Mouse (Mus musculus): Measurements from ENCODE around the gene Chd3. TPM values are rescaled to one million over a fixed set of nuclear protein-coding genes. Genes with fewer than 3 reads are reported as not detected.

Gene Chd3
- polyA plus RNA-seq, 1 experiment from 2014 or later, result 130 TPM

DNA sequence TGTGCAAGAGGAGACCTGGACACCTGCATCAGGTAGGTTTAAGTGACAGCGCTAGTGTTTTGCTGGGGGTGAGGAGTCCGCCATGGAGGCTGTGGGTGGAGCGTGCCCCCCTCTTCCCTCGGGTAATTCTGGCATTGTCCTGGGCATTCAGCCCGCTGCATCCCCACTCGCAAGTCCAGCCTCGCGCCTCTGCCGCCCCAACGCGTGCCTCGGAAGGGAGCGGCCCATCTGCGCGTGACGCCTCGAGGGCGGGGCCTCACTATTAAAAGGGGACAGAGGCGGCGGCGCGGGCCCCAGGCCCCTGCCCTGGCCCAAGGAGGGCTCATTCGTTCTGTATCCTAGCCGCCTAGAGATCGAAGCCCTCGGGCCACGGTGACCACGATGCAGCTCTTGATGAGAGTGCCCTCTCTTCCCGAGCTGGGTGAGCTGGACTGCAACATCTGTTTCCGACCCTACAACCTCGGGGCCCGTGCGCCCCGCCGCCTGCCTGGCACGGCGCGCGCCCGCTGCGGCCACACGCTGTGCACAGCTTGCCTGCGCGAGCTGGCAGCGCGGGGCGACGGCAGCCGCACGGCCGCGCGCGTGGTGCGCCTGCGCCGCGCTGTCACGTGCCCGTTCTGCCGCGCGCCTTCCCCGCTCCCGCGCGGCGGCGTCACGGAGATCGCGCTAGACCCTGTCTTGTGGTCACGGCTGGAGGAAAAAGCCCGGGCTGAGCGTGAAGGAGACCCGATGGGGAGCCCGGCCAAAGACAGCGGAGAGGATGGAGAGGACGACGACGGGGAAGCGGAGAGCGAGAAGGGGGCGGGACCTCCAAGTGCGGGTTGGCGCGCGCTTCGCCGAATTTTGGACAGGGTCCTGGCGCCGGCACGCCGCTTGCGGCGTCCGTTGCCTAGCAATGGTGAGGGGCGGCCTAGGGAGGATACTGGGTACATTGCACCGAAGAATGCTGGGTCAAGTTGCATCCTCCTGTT is 28.8 kb downstream of the Chd3 start, which contains the start of gene Rnf227:
Gene Rnf227, plus strand, starts transcription at position 301 of the 971 bp plus-strand sequence.
- Histone ChIP-seq H3K4me1 (peaks cover 11% of the 10 kb centered on the region), H3K36me3 (peaks cover 25% of the 10 kb centered on the region), H3K27me3 (no peaks in the 10 kb centered on the region), H3K4me3 (peak within 1 kb of the TSS; percentile 55), H3K9ac (peak within 1 kb of the TSS; percentile 70), H3K9me3 (peaks cover 6% of the 10 kb centered on the region), H3K27ac (peak within 1 kb of the TSS; percentile 89), H3K4me2 (replicated peaks) (peak within 1 kb of the TSS; percentile 83)
- ATAC-seq (ENCODE audit: insufficient number of reproducible peaks, insufficient read depth, low FRiP score, low TSS enrichment), result peak; percentile 86
- 2% methylated on average over 98 of the region's 99 CpGs for WGBS

DNA sequence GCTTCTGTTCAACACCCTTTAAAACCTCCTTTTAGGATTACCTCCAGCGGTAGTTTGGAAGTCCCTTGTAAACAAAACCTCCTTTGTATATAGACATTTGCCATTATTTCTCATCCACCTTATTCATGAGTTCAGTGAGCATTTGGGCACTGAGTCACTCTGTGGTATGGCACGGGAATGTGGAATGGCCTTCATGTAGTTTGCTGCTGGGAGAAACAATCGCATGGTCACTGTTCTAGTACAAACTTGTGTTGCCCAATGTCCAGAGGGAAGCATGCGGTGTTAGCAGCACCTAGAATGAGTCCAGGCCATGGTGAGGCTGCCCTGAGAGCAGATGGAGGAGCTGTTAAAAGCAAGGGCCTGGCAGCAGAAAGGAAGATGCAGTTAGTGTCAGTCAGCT is 34.4 kb downstream of the Chd3 start:
- Histone ChIP-seq H3K4me2 (replicated peaks) (no peak overlapping the region), H3K9ac (no peak overlapping the region), H3K4me3 (no peak overlapping the region), H3K27me3 (no peaks in the 10 kb centered on the region; the same call in 1 of the 2 replicates), H3K9me3 (peaks cover 6% of the 10 kb centered on the region), H3K27ac (no peak overlapping the region), H3K36me3 (no peaks in the 10 kb centered on the region), H3K4me1 (0 out of 2 replicates have a peak, but pooled peaks cover 18% of the 10 kb centered on the region)
- ATAC-seq (ENCODE audit: insufficient number of reproducible peaks, insufficient read depth, low FRiP score, low TSS enrichment), result no peak
- 71% methylated on average over 4 of the region's 4 CpGs for WGBS

DNA sequence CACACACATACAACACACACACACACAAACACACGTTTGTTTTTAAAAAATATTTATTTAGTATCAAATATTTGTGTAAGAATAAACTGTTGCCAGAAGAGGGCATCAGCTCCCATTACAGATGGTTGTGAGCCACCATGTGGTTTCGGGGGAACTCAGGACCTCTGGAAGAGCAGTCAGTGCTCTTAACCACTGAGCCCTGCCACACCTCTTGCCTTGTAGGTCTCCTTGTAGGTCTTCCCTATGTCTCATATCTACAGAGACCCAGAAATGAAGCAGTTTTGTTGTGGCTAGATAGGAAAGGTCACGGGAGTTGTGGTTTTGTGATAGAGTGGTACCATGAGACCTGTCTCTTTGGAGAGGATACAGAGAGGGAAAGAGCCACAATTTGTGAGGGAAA is 35.3 kb downstream of the Chd3 start:
- no peak overlapping the region for H3K4me3 ChIP-seq

DNA sequence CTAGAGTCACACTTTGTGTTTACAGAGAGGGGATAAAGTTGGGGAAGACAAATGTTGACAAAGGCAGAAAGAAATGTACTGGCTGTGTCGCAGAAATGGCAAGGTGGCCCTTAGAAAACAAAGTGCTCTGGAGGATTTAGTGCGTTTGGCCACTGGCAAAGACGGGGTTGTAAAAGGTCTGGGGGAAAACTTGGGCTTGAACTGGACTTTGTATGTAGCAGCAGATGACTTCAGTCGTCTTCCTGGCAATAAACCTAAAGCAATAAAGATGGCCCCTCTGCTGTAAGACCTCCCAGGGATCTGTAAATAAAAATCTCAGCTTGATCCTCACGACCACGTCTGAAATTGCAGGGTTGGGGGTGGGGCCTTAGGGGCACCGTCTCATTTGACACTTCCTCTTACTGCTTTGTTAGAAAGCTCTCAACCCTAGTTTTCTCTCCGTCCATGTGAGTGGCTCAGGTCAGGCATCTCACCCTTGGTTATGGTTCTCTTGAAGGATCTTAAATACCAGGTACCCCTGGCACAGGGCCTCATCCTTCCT is 36.4 kb downstream of the Chd3 start:
- Histone ChIP-seq H3K9ac (no peak overlapping the region), H3K36me3 (no peaks in the 10 kb centered on the region), H3K27me3 (peaks cover 7% of the 10 kb centered on the region), H3K4me1 (0 out of 2 replicates have a peak, but pooled peaks cover 18% of the 10 kb centered on the region), H3K4me3 (peak overlapping the region; percentile 39; the same call in 1 of the 2 replicates), H3K4me2 (replicated peaks) (peak overlapping the region; percentile 65; the same call in 1 of the 2 replicates), H3K9me3 (peaks cover 4% of the 10 kb centered on the region), H3K27ac (no peak overlapping the region)
- ATAC-seq (ENCODE audit: insufficient number of reproducible peaks, insufficient read depth, low FRiP score, low TSS enrichment), result no peak
- 34% methylated on average over 8 of the region's 8 CpGs for WGBS

More for the DNA sequence above, 35.3 kb downstream of the Chd3 start:
- ATAC-seq (ENCODE audit: insufficient number of reproducible peaks, insufficient read depth, low FRiP score, low TSS enrichment), result no peak
- no peak overlapping the region for H3K27ac ChIP-seq
- H3K4me1 ChIP-seq, result 0 out of 2 replicates have a peak, but pooled peaks cover 18% of the 10 kb centered on the region
- no peaks in the 10 kb centered on the region; the same call in none of the 2 replicates for H3K27me3 ChIP-seq
- WGBS, result 56% methylated on average over 3 of the region's 3 CpGs
- H3K36me3 ChIP-seq, result no peaks in the 10 kb centered on the region
- H3K9ac ChIP-seq, result no peak overlapping the region
- H3K4me2 ChIP-seq (replicated peaks), result no peak overlapping the region
- peaks cover 6% of the 10 kb centered on the region for H3K9me3 ChIP-seq

DNA sequence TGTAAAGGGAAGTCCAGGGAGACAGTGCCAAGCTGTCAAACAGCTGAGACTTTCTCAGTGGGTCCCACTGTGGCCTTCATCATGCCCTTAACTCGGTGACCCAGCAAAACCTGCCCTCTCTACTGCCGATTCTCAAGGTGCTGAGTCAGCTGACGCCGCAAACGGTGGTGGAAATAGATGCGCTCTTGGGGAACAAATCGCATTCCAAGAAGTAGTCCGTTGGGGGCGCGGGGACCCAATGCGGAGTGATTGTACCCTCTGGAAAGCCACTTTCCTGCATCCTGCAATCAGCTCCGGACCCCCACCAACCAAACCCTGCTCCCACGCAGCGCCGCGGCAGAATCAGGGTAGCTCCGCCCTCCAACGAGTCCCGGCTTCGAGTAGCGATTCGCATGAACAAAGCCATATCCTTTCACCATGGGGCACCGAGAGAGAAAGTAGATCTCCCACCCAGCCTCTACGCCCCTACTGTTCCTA is 37.2 kb downstream of the Chd3 start:
- peak; percentile 62 for ATAC-seq (ENCODE audit: insufficient number of reproducible peaks, insufficient read depth, low FRiP score, low TSS enrichment)

DNA sequence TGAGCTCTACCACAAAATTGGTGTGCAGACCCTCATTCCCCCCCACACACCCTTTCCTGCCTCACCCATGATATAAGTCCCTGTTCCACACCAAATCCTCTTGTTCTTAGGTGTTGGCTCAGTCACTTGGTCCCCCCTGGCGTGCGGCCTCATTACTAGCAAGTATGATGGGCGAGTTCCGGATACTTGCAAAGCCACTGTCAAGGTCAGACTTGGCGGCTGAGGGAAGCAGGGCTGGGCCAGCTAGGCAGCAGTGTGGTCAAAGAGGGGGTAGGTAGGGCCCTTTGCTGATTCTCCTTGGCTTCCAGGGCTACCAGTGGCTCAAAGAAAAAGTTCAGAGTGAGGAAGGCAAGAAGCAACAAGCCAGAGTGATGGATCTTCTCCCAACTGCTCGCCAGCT is 38.1 kb downstream of the Chd3 start:
- Histone ChIP-seq H3K27ac (no peak overlapping the region), H3K4me2 (replicated peaks) (peak overlapping the region; percentile 65), H3K9me3 (no peaks in the 10 kb centered on the region), H3K9ac (peak overlapping the region; percentile 30; the same call in 1 of the 2 replicates), H3K27me3 (peaks cover 21% of the 10 kb centered on the region), H3K4me1 (peaks cover 25% of the 10 kb centered on the region), H3K36me3 (no peaks in the 10 kb centered on the region), H3K4me3 (no peak overlapping the region; the same call in 1 of the 2 replicates)
- WGBS, result 90% methylated on average over 6 of the region's 6 CpGs
- no peak for ATAC-seq (ENCODE audit: insufficient number of reproducible peaks, insufficient read depth, low FRiP score, low TSS enrichment)

More for the DNA sequence above, 37.2 kb downstream of the Chd3 start:
- WGBS, result 2% methylated on average over 24 of the region's 24 CpGs
- Histone ChIP-seq H3K4me2 (replicated peaks) (peak overlapping the region; percentile 65), H3K4me3 (peak overlapping the region; percentile 39), H3K9ac (peak overlapping the region; percentile 41), H3K9me3 (no peaks in the 10 kb centered on the region), H3K36me3 (no peaks in the 10 kb centered on the region), H3K27ac (peak overlapping the region; percentile 75), H3K4me1 (0 out of 2 replicates have a peak, but pooled peaks cover 19% of the 10 kb centered on the region), H3K27me3 (peaks cover 15% of the 10 kb centered on the region)

DNA sequence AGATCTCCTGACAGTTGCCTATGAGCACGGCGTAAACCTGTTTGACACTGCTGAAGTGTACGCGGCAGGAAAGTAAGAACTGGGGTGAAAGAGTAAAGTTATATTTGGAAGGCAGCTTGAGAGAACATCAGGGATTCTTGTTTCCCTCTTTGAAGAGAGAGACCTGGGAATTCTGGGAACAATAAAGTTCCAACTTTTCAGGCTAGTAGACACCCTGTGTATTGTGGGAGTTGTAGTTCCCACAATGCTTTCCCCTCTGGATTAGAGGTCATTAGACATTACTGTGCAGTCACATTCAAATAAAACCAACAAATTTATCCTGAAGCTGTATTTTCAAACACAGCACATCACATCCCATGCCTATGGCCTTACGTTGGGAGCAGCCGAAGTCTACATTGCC is 40.7 kb downstream of the Chd3 start:
- Histone ChIP-seq H3K36me3 (no peaks in the 10 kb centered on the region), H3K9ac (no peak overlapping the region), H3K4me2 (replicated peaks) (no peak overlapping the region), H3K27me3 (peaks cover 21% of the 10 kb centered on the region), H3K27ac (no peak overlapping the region), H3K4me3 (no peak overlapping the region), H3K4me1 (peaks cover 37% of the 10 kb centered on the region), H3K9me3 (no peaks in the 10 kb centered on the region)
- no peak for ATAC-seq (ENCODE audit: insufficient number of reproducible peaks, insufficient read depth, low FRiP score, low TSS enrichment)
- WGBS, result 92% methylated on average over 6 of the region's 6 CpGs

DNA sequence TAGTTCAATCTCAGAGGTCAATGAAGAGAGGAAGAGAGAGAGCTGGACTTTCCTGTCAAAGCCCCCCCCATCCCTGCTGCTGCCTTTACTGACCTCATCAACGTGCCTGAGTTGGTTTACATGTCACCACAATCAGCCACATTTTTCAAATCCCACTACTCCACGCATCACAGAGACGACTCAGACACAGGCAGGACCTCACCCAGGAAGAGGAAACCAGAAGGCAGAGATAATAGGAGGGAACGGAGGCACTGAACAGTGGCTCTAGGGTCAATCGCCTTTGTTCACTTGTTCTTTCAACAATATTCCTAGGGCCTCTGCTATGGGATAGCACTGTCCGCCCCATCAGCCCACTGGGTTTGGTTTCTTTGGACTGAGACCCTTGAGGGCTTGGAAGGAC is 41.6 kb downstream of the Chd3 start:
- WGBS, result 51% methylated on average over 6 of the region's 6 CpGs
- Histone ChIP-seq H3K4me2 (replicated peaks) (no peak overlapping the region), H3K27me3 (peaks cover 21% of the 10 kb centered on the region), H3K9me3 (no peaks in the 10 kb centered on the region), H3K4me1 (peaks cover 38% of the 10 kb centered on the region), H3K27ac (no peak overlapping the region), H3K9ac (no peak overlapping the region), H3K36me3 (no peaks in the 10 kb centered on the region), H3K4me3 (no peak overlapping the region)
- ATAC-seq (ENCODE audit: insufficient number of reproducible peaks, insufficient read depth, low FRiP score, low TSS enrichment), result no peak

DNA sequence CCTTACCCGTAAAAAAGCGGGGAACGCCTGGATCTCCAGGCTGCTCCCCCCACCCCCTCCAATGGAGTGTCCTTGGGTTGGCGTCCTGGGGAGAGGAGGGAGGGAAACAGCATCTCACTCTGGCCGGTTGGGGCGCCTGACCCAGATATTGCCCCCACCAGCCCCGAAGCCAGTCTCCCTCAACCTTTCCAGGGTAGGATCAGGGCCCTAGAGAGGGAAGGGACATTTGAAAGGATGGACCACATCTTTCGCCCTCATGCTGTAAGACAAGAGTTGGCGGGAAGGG is 42.1 kb downstream of the Chd3 start:
- H3K4me1 ChIP-seq, result peaks cover 38% of the 10 kb centered on the region
- peak overlapping the region; percentile 89 for H3K4me2 ChIP-seq (replicated peaks)
- 9% methylated on average over 9 of the region's 9 CpGs for WGBS
- H3K27me3 ChIP-seq, result peaks cover 21% of the 10 kb centered on the region
- no peaks in the 10 kb centered on the region for H3K9me3 ChIP-seq
- no peak for ATAC-seq (ENCODE audit: insufficient number of reproducible peaks, insufficient read depth, low FRiP score, low TSS enrichment)
- H3K36me3 ChIP-seq, result no peaks in the 10 kb centered on the region
- 0 out of 2 replicates have a peak overlapping the region, but pooled peaks have one; percentile 53 for H3K9ac ChIP-seq
- H3K27ac ChIP-seq, result no peak overlapping the region
- H3K4me3 ChIP-seq, result peak overlapping the region; percentile 51

DNA sequence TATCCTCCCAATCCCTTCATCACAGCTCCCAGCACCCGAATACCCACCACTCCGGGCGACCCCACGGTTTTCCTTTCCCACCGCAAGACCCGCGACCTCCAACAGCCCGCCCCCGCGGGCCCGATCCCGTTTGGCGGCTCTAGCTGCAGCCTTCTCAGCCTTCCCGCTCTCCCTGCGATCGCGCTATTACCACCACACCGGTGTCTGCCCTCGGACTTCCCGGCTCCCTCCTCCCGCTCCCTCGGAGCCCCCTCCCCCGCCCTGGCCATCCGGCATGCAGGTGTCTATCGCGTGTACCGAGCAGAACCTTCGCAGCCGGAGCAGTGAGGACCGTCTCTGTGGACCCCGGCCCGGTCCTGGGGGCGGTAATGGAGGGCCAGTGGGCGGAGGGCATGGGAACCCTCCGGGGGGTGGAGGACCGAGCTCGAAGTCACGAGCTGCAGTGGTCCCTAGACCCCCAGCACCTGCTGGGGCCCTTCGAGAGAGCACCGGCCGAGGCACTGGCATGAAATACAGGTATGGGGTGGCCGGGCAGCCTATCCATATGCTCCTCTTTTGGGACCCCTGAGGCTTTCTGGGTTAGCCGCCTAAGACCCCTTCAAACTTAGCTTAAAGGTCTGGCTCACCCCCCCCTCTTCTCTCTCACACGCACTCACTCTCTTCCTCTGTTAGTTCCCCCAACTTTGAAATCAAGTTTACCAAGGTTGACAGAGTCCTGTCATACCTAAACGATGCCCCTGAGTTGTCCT is 42.6 kb downstream of the Chd3 start:
- no peaks in the 10 kb centered on the region for H3K36me3 ChIP-seq
- peak overlapping the region; percentile 51 for H3K4me3 ChIP-seq
- 2% methylated on average over 45 of the region's 45 CpGs for WGBS
- H3K4me2 ChIP-seq (replicated peaks), result peak overlapping the region; percentile 89
- peak overlapping the region; percentile 53 for H3K9ac ChIP-seq
- H3K27ac ChIP-seq, result 0 out of 2 replicates have a peak overlapping the region, but pooled peaks have one; percentile 0
- ATAC-seq (ENCODE audit: insufficient number of reproducible peaks, insufficient read depth, low FRiP score, low TSS enrichment), result no peak
- H3K4me1 ChIP-seq, result peaks cover 41% of the 10 kb centered on the region
- H3K9me3 ChIP-seq, result no peaks in the 10 kb centered on the region
- H3K27me3 ChIP-seq, result peaks cover 21% of the 10 kb centered on the region
